Mouse (Mus musculus) intestine, embryonic 16.5 days (tissue): Measurements from ENCODE around the gene Foxl1. TPM values are rescaled to one million over a fixed set of nuclear protein-coding genes. Genes with fewer than 3 reads are reported as not detected.
"Not testable (repeated sequence)": the region's sequence is repeated elsewhere in the genome, so short reads cannot be mapped to it uniquely, and the experiment has no call there.

Experiments used
- ATAC-seq: fragments of 200-750 bp; cut with Nextera tagmentation; 2 replicates; pipeline ENCODE4 v1.8.0; 2017; ENCODE audit warnings: moderate TSS enrichment, moderate library complexity
- H3K27ac ChIP-seq: fragments of 300-500 bp; sonication (generic); 2 replicates; pipeline ENCODE4 v1.5.1; 2014; ENCODE audit warnings: mild to moderate bottlenecking, low read length
- H3K27me3 ChIP-seq: fragments of 300-500 bp; sonication (generic); replicated peaks from 2 replicates; pipeline ENCODE4 v1.6.1; 2014; ENCODE audit warnings: low read length, control low read depth, mixed read lengths; ENCODE audit not compliant: control insufficient read depth, insufficient read depth
- H3K36me3 ChIP-seq: fragments of 300-500 bp; sonication (generic); 2 replicates; pipeline ENCODE4 v1.6.1; 2014; ENCODE audit warnings: low read length, control low read depth; ENCODE audit not compliant: control insufficient read depth, insufficient read depth
- H3K4me1 ChIP-seq: fragments of 300-500 bp; sonication (generic); 2 replicates; pipeline ENCODE4 v1.6.1; 2014; ENCODE audit warnings: low read length, control low read depth, mixed read lengths; ENCODE audit not compliant: control insufficient read depth, insufficient read depth
- H3K4me2 ChIP-seq: fragments of 300-500 bp; sonication (generic); 2 replicates; pipeline ENCODE4 v1.6.1; 2014; ENCODE audit warnings: low read depth, low read length, control low read depth
- H3K4me3 ChIP-seq: fragments of 300-500 bp; sonication (generic); 2 replicates; pipeline ENCODE4 v1.5.1; 2014; ENCODE audit warnings: mild to moderate bottlenecking, low read length
- H3K9ac ChIP-seq: fragments of 300-500 bp; sonication (generic); 2 replicates; pipeline ENCODE4 v1.6.1; 2014; ENCODE audit warnings: low read depth, low read length
- H3K9me3 ChIP-seq: fragments of 300-500 bp; sonication (generic); 2 replicates; pipeline ENCODE4 v1.6.1; 2016; ENCODE audit warnings: low read length, control low read depth; ENCODE audit not compliant: control insufficient read depth
- WGBS: fragments of 180-500 bp; shearing (Covaris S2); extraction: QIAGEN DNeasy Blood & Tissue Kit; methylation state at CpG from one replicate; pipeline ENCODE4 v1.1.7; 2014; 5-methylcytosine and 5-hydroxymethylcytosine counted together
- polyA plus RNA-seq: library from polyadenylated mRNA; unstranded; fragments of >200 nt; fragmentation: Nextera tagmentation; extraction: Ambion mirVana; gene quantifications from 2 replicates; pipeline ENCODE4 v1.2.1, GENCODE M21; 2015

Foxl1 gene
- polyA plus RNA-seq, 1 experiment from 2014 or later, result 5.2 TPM

GRCm38 (mm10) chr8:121128531-121129264 is 958 bp downstream of the Foxl1 start:
- H3K27me3 ChIP-seq, result peaks cover 63% of the 10 kb centered on the region

GRCm38 (mm10) chr8:121129265-121129940 is 1.7 kb downstream of the Foxl1 start:
- Histone ChIP-seq H3K9ac (peak overlapping the region; percentile 66; the same call in 1 of the 2 replicates), H3K9me3 (no peaks in the 10 kb centered on the region), H3K4me3 (peak overlapping the region; percentile 53), H3K27ac (peak overlapping the region; percentile 81; the same call in 1 of the 2 replicates), H3K27me3 (peaks cover 58% of the 10 kb centered on the region), H3K36me3 (no peaks in the 10 kb centered on the region), H3K4me1 (peaks cover 23% of the 10 kb centered on the region), H3K4me2 (peak overlapping the region; percentile 53)
- no peak for ATAC-seq
- WGBS, result 25% methylated on average over 16 of the region's 16 CpGs

More at GRCm38 (mm10) chr8:121128531-121129264, 958 bp downstream of the Foxl1 start:
- H3K9ac ChIP-seq, result peak overlapping the region; percentile 66
- H3K36me3 ChIP-seq, result no peaks in the 10 kb centered on the region
- peak overlapping the region; percentile 53 for H3K4me2 ChIP-seq
- H3K27ac ChIP-seq, result peak overlapping the region; percentile 81
- H3K9me3 ChIP-seq, result no peaks in the 10 kb centered on the region
- ATAC-seq, result no peak
- peak overlapping the region; percentile 53 for H3K4me3 ChIP-seq
- H3K4me1 ChIP-seq, result peaks cover 23% of the 10 kb centered on the region
- WGBS, result 5% methylated on average over 55 of the region's 55 CpGs

- no peak for ATAC-seq
- Histone ChIP-seq H3K9ac (no peak overlapping the region), H3K4me1 (peaks cover 21% of the 10 kb centered on the region), H3K36me3 (no peaks in the 10 kb centered on the region), H3K27me3 (peaks cover 48% of the 10 kb centered on the region), H3K27ac (no peak overlapping the region), H3K4me2 (peak overlapping the region; percentile 53; the same call in 1 of the 2 replicates), H3K4me3 (peak overlapping the region; percentile 53), H3K9me3 (no peaks in the 10 kb centered on the region)
- 35% methylated on average over 5 of the region's 5 CpGs for WGBS
These were observed 2.8 kb downstream of the Foxl1 start for GRCm38 (mm10) chr8:121130522-121130921.

GRCm38 (mm10) chr8:121132961-121133513 is 5.3 kb downstream of the Foxl1 start:
- Histone ChIP-seq H3K9ac (no peak overlapping the region), H3K9me3 (peaks cover 14% of the 10 kb centered on the region; the same call in 1 of the 2 replicates), H3K27me3 (peaks cover 25% of the 10 kb centered on the region), H3K36me3 (no peaks in the 10 kb centered on the region), H3K4me2 (no peak overlapping the region), H3K27ac (no peak overlapping the region), H3K4me3 (no peak overlapping the region), H3K4me1 (peaks cover 12% of the 10 kb centered on the region)
- WGBS, result 76% methylated on average over 5 of the region's 5 CpGs
- no peak for ATAC-seq

- H3K36me3 ChIP-seq, result no peaks in the 10 kb centered on the region
- no peak for ATAC-seq
- H3K27me3 ChIP-seq, result peaks cover 14% of the 10 kb centered on the region
- H3K9me3 ChIP-seq, result peaks cover 14% of the 10 kb centered on the region; the same call in 1 of the 2 replicates
- H3K9ac ChIP-seq, result no peak overlapping the region
- H3K27ac ChIP-seq, result no peak overlapping the region
- H3K4me3 ChIP-seq, result no peak overlapping the region
- 86% methylated on average over 10 of the region's 10 CpGs for WGBS
- H3K4me2 ChIP-seq, result no peak overlapping the region
- H3K4me1 ChIP-seq, result peaks cover 2% of the 10 kb centered on the region; the same call in 1 of the 2 replicates
These were observed 6.4 kb downstream of the Foxl1 start for GRCm38 (mm10) chr8:121134102-121134501.

GRCm38 (mm10) chr8:121134512-121134911 is 6.8 kb downstream of the Foxl1 start:
- Histone ChIP-seq H3K4me1 (no peaks in the 10 kb centered on the region), H3K4me3 (no peak overlapping the region), H3K9me3 (peaks cover 14% of the 10 kb centered on the region; the same call in 1 of the 2 replicates), H3K9ac (no peak overlapping the region), H3K27ac (no peak overlapping the region), H3K36me3 (no peaks in the 10 kb centered on the region), H3K4me2 (no peak overlapping the region), H3K27me3 (peaks cover 10% of the 10 kb centered on the region)
- no peak for ATAC-seq
- 86% methylated on average over 11 of the region's 11 CpGs for WGBS

GRCm38 (mm10) chr8:121136856-121137255 is 9.1 kb downstream of the Foxl1 start:
- Histone ChIP-seq H3K27me3 (no peaks in the 10 kb centered on the region), H3K4me1 (no peaks in the 10 kb centered on the region), H3K9ac (no peak overlapping the region), H3K27ac (no peak overlapping the region), H3K4me3 (no peak overlapping the region), H3K9me3 (peaks cover 14% of the 10 kb centered on the region; the same call in 1 of the 2 replicates), H3K4me2 (no peak overlapping the region), H3K36me3 (no peaks in the 10 kb centered on the region)
- 95% methylated on average over 6 of the region's 6 CpGs for WGBS
- ATAC-seq, result no peak

- H3K4me3 ChIP-seq, H3K4me1 ChIP-seq, ATAC-seq, H3K9ac ChIP-seq, H3K36me3 ChIP-seq, H3K9me3 ChIP-seq, H3K4me2 ChIP-seq, H3K27ac ChIP-seq, H3K27me3 ChIP-seq: not testable (repeated sequence)
- WGBS, result 71% methylated on average over 4 of the region's 6 CpGs
These were observed 17.9 kb downstream of the Foxl1 start for GRCm38 (mm10) chr8:121145457-121146134.

- H3K36me3 ChIP-seq, result no peaks in the 10 kb centered on the region
- no peaks in the 10 kb centered on the region for H3K9me3 ChIP-seq
- H3K27ac ChIP-seq, result no peak overlapping the region
- WGBS, result 2% methylated on average over 8 of the region's 8 CpGs
- ATAC-seq, result no peak
- H3K4me3 ChIP-seq, result no peak overlapping the region
- no peak overlapping the region for H3K9ac ChIP-seq
- H3K27me3 ChIP-seq, result 0 out of 2 replicates have a peak, but pooled peaks cover 2% of the 10 kb centered on the region
- H3K4me2 ChIP-seq, result no peak overlapping the region
- H3K4me1 ChIP-seq, result peaks cover 8% of the 10 kb centered on the region
These were observed 20.9 kb downstream of the Foxl1 start for GRCm38 (mm10) chr8:121148573-121149083.
